Mouse (Mus musculus): ENCODE results near the gene Olfr1510. TPM values are rescaled to one million over a fixed set of nuclear protein-coding genes. Genes with fewer than 3 reads are reported as not detected.
"Not testable (repeated sequence)": the region's sequence is repeated elsewhere in the genome, so short reads cannot be mapped to it uniquely, and the experiment has no call there.

The Olfr1510 gene
- not detected in 2 replicates for total RNA-seq (2014; fragmentation: Nextera tagmentation)
- 0.23 and 0.27 TPM in 2 replicates for total RNA-seq (2017)
- polyA plus RNA-seq (2012), result not detected in 2 replicates

- H3K4me3 ChIP-seq (ENCODE audit: low read depth, low read length), result no peak within 1 kb of the TSS
- no peak for ATAC-seq (ENCODE audit: extremely low read depth, insufficient number of reproducible peaks, low FRiP score, poor library complexity, severe bottlenecking)
- H3K27me3 ChIP-seq (ENCODE audit: insufficient read depth, low read length), result no peaks in the 10 kb centered on the region
- no peaks in the 10 kb centered on the region for H3K4me1 ChIP-seq (ENCODE audit: insufficient read depth, low read depth, low read length)
- TF ChIP-seq CTCF (IDR thresholded peaks at IDR 0.05; ENCODE audit: low read depth, low read length), result no peak
- TF ChIP-seq TAL1 (conservative IDR thresholded peaks at IDR 0.05; ENCODE audit: low read depth, low read length), result no peak
- TF ChIP-seq GATA1 (IDR thresholded peaks at IDR 0.05; ENCODE audit: borderline replicate concordance, low read length), result no peak
- TF ChIP-seq POLR2AphosphoS5 (IDR thresholded peaks at IDR 0.05; ENCODE audit: insufficient replicate concordance, low read depth, low read length), result no peak
- no peak for TF ChIP-seq GATA2 (IDR thresholded peaks at IDR 0.05; ENCODE audit: borderline replicate concordance, low read depth, low read length)
- no peaks in the 10 kb centered on the region for H3K9me3 ChIP-seq (replicated peaks)
- DNase-seq (ENCODE audit: low spot score), result no peak
- H3K36me3 ChIP-seq (replicated peaks), result no peaks in the 10 kb centered on the region
Measured at GRCm38 (mm10) chr14:52414273-52414672, at the start of gene Olfr1510. Olfr1510 (minus strand) TSS chr14:52414373.

GRCm38 (mm10) chr14:52461928-52462327 is 47.8 kb upstream of the Olfr1510 start:
- Histone ChIP-seq H3K36me3 (replicated peaks) (no peaks in the 10 kb centered on the region), H3K27me3 (ENCODE audit: insufficient read depth, low read length) (no peaks in the 10 kb centered on the region), H3K4me1 (ENCODE audit: insufficient read depth, low read depth, low read length) (no peaks in the 10 kb centered on the region), H3K9me3 (replicated peaks) (no peaks in the 10 kb centered on the region), H3K4me3 (ENCODE audit: low read depth, low read length) (no peak overlapping the region)
- ATAC-seq (ENCODE audit: extremely low read depth, insufficient number of reproducible peaks, low FRiP score, poor library complexity, severe bottlenecking) (no peak), DNase-seq (ENCODE audit: low spot score) (no peak)
- no peak for TF ChIP-seq CTCF (IDR thresholded peaks at IDR 0.05; ENCODE audit: low read depth, low read length)
- no peak for TF ChIP-seq GATA1 (IDR thresholded peaks at IDR 0.05; ENCODE audit: borderline replicate concordance, low read length)
- no peak for TF ChIP-seq TAL1 (conservative IDR thresholded peaks at IDR 0.05; ENCODE audit: low read depth, low read length)
- no peak for TF ChIP-seq GATA2 (IDR thresholded peaks at IDR 0.05; ENCODE audit: borderline replicate concordance, low read depth, low read length)
- TF ChIP-seq POLR2AphosphoS5 (IDR thresholded peaks at IDR 0.05; ENCODE audit: insufficient replicate concordance, low read depth, low read length), result no peak

- H3K4me1 ChIP-seq (ENCODE audit: insufficient read depth, low read depth, low read length), result peaks cover 17% of the 10 kb centered on the region
- no peak overlapping the region for H3K4me3 ChIP-seq (ENCODE audit: low read depth, low read length)
- peak; percentile 15 for DNase-seq (ENCODE audit: low spot score)
- no peaks in the 10 kb centered on the region for H3K9me3 ChIP-seq (replicated peaks)
- no peaks in the 10 kb centered on the region for H3K36me3 ChIP-seq (replicated peaks)
- ATAC-seq (ENCODE audit: extremely low read depth, insufficient number of reproducible peaks, low FRiP score, poor library complexity, severe bottlenecking), result peak; percentile 91
- TF ChIP-seq CTCF (IDR thresholded peaks at IDR 0.05; ENCODE audit: low read depth, low read length) (no peak), GATA1 (IDR thresholded peaks at IDR 0.05; ENCODE audit: borderline replicate concordance, low read length) (no peak), POLR2AphosphoS5 (IDR thresholded peaks at IDR 0.05; ENCODE audit: insufficient replicate concordance, low read depth, low read length) (no peak), GATA2 (IDR thresholded peaks at IDR 0.05; ENCODE audit: borderline replicate concordance, low read depth, low read length) (no peak), TAL1 (conservative IDR thresholded peaks at IDR 0.05; ENCODE audit: low read depth, low read length) (no peak)
- no peaks in the 10 kb centered on the region for H3K27me3 ChIP-seq (ENCODE audit: insufficient read depth, low read length)
Measured at GRCm38 (mm10) chr14:52451138-52451537, 37.0 kb upstream of the Olfr1510 start.

GRCm38 (mm10) chr14:52442690-52443089 is 28.5 kb upstream of the Olfr1510 start, which contains the start of gene Olfr1509:
Olfr1509 (plus strand) TSS chr14:52442990.
- Histone ChIP-seq H3K4me3 (ENCODE audit: low read depth, low read length) (no peak within 1 kb of the TSS), H3K27me3 (ENCODE audit: insufficient read depth, low read length) (no peaks in the 10 kb centered on the region), H3K4me1 (ENCODE audit: insufficient read depth, low read depth, low read length) (peaks cover 2% of the 10 kb centered on the region; the same call in 1 of the 2 replicates), H3K9me3 (replicated peaks) (no peaks in the 10 kb centered on the region), H3K36me3 (replicated peaks) (no peaks in the 10 kb centered on the region)
- no peak for DNase-seq (ENCODE audit: low spot score)
- TF ChIP-seq POLR2AphosphoS5 (IDR thresholded peaks at IDR 0.05; ENCODE audit: insufficient replicate concordance, low read depth, low read length) (no peak), TAL1 (conservative IDR thresholded peaks at IDR 0.05; ENCODE audit: low read depth, low read length) (no peak), GATA2 (IDR thresholded peaks at IDR 0.05; ENCODE audit: borderline replicate concordance, low read depth, low read length) (no peak), GATA1 (IDR thresholded peaks at IDR 0.05; ENCODE audit: borderline replicate concordance, low read length) (no peak), CTCF (IDR thresholded peaks at IDR 0.05; ENCODE audit: low read depth, low read length) (no peak)
- ATAC-seq (ENCODE audit: extremely low read depth, insufficient number of reproducible peaks, low FRiP score, poor library complexity, severe bottlenecking), result no peak

GRCm38 (mm10) chr14:52427686-52428085 is 13.5 kb upstream of the Olfr1510 start:
- Histone ChIP-seq H3K36me3 (replicated peaks) (no peaks in the 10 kb centered on the region), H3K4me3 (ENCODE audit: low read depth, low read length) (no peak overlapping the region), H3K4me1 (ENCODE audit: insufficient read depth, low read depth, low read length) (no peaks in the 10 kb centered on the region), H3K27me3 (ENCODE audit: insufficient read depth, low read length) (peaks cover 2% of the 10 kb centered on the region; the same call in 1 of the 2 replicates), H3K9me3 (replicated peaks) (no peaks in the 10 kb centered on the region)
- ATAC-seq (ENCODE audit: extremely low read depth, insufficient number of reproducible peaks, low FRiP score, poor library complexity, severe bottlenecking), result no peak
- TF ChIP-seq POLR2AphosphoS5 (IDR thresholded peaks at IDR 0.05; ENCODE audit: insufficient replicate concordance, low read depth, low read length) (no peak), GATA1 (IDR thresholded peaks at IDR 0.05; ENCODE audit: borderline replicate concordance, low read length) (no peak), CTCF (IDR thresholded peaks at IDR 0.05; ENCODE audit: low read depth, low read length) (no peak), GATA2 (IDR thresholded peaks at IDR 0.05; ENCODE audit: borderline replicate concordance, low read depth, low read length) (no peak), TAL1 (conservative IDR thresholded peaks at IDR 0.05; ENCODE audit: low read depth, low read length) (no peak)
- no peak for DNase-seq (ENCODE audit: low spot score)

- not testable (repeated sequence) for H3K4me1 ChIP-seq (ENCODE audit: insufficient read depth, low read depth, low read length); H3K27me3 ChIP-seq (ENCODE audit: insufficient read depth, low read length); H3K4me3 ChIP-seq (ENCODE audit: low read depth, low read length); ATAC-seq (ENCODE audit: extremely low read depth, insufficient number of reproducible peaks, low FRiP score, poor library complexity, severe bottlenecking); DNase-seq (ENCODE audit: low spot score); H3K36me3 ChIP-seq (replicated peaks); H3K9me3 ChIP-seq (replicated peaks)
Measured at GRCm38 (mm10) chr14:52410142-52410919, 3.8 kb downstream of the Olfr1510 start.

Data from G1E (cell line).